Mouse (Mus musculus) ES-E14 (cell line): ENCODE data around the gene Cd59b.

ENCODE experiments used
- CHD2 ChIP-seq: IDR thresholded peaks from 2 replicates; pipeline ENCODE4 v1.6.1; 2014; ENCODE audit warnings: mild to moderate bottlenecking, low read depth, low read length, inconsistent platforms
- MAFK ChIP-seq: IDR thresholded peaks from 2 replicates; pipeline ENCODE4 v1.6.1; 2014; ENCODE audit warnings: mild to moderate bottlenecking, low read depth, low read length, inconsistent platforms; ENCODE audit not compliant: insufficient read depth
- ZC3H11A ChIP-seq: IDR thresholded peaks from 2 replicates; pipeline ENCODE4 v1.6.1; 2012; ENCODE audit warnings: low read depth, mild to moderate bottlenecking, inconsistent platforms, low read length, borderline replicate concordance
- ZNF384 ChIP-seq: IDR thresholded peaks from 2 replicates; pipeline ENCODE4 v1.6.1; 2012; ENCODE audit warnings: low read depth, low read length, inconsistent platforms

- TF ChIP-seq CHD2 = no peak
- no peak for TF ChIP-seq ZC3H11A
- TF ChIP-seq MAFK = no peak
- no peak for TF ChIP-seq ZNF384
These were observed 42.1 kb upstream of the Cd59b start, which contains the start of gene Fbxo3 for GRCm38 (mm10) chr2:104027458-104028138.
